Mouse (Mus musculus) kidney, postnatal 0 days (tissue): ENCODE results near the gene Kdm1a. TPM values are rescaled to one million over a fixed set of nuclear protein-coding genes. Genes with fewer than 3 reads are reported as not detected.

ENCODE experiments used
- ATAC-seq: fragments of 200-750 bp; cut with Nextera tagmentation; replicated peaks from 2 replicates; pipeline ENCODE4 v1.8.0; 2017; ENCODE audit warnings: low read depth, moderate number of reproducible peaks, moderate TSS enrichment, moderate library complexity; ENCODE audit not compliant: low FRiP score
- DNase-seq: peaks from one replicate; pipeline ENCODE4 v3.0.0-alpha.2; 2016; ENCODE audit warnings: low spot score
- H3K27ac ChIP-seq: fragments of 300-500 bp; sonication (generic); 2 replicates; pipeline ENCODE4 v1.5.1; 2014; ENCODE audit warnings: mild to moderate bottlenecking
- H3K27me3 ChIP-seq: fragments of 300-500 bp; sonication (generic); 2 replicates; pipeline ENCODE4 v1.6.1; 2014; ENCODE audit warnings: low read length, mixed read lengths; ENCODE audit not compliant: insufficient read depth
- H3K36me3 ChIP-seq: fragments of 300-500 bp; sonication (generic); 2 replicates; pipeline ENCODE4 v1.6.1; 2014; ENCODE audit warnings: low read length, mixed read lengths; ENCODE audit not compliant: insufficient read depth
- H3K4me1 ChIP-seq: fragments of 300-500 bp; sonication (generic); replicated peaks from 2 replicates; pipeline ENCODE4 v1.6.1; 2014; ENCODE audit warnings: antibody characterized with exemption, low read length, mixed read lengths; ENCODE audit not compliant: insufficient read depth
- H3K4me2 ChIP-seq: fragments of 300-500 bp; sonication (generic); 2 replicates; pipeline ENCODE4 v1.6.1; 2014; ENCODE audit warnings: mild to moderate bottlenecking, low read length, moderate library complexity, mixed read lengths
- H3K4me3 ChIP-seq: fragments of 300-500 bp; sonication (generic); replicated peaks from 2 replicates; pipeline ENCODE4 v1.5.1; 2014; ENCODE audit warnings: low read depth, low read length
- H3K9ac ChIP-seq: fragments of 300-500 bp; sonication (generic); 2 replicates; pipeline ENCODE4 v1.6.1; 2014; ENCODE audit warnings: low read depth, low read length
- H3K9me3 ChIP-seq: fragments of 300-500 bp; sonication (generic); replicated peaks from 2 replicates; pipeline ENCODE4 v1.6.1; 2016; ENCODE audit warnings: low read length, inconsistent platforms, mixed read lengths
- CTCF ChIP-seq: IDR thresholded peaks from 2 replicates; pipeline ENCODE4 v1.5.1; 2016; ENCODE audit warnings: antibody characterized with exemption, low read depth, mild to moderate bottlenecking, moderate library complexity
- WGBS: fragments of 180-500 bp; shearing (Covaris S2); extraction: QIAGEN DNeasy Blood & Tissue Kit; methylation state at CpG from one replicate; pipeline ENCODE4 v1.1.7; 2014; 5-methylcytosine and 5-hydroxymethylcytosine counted together
- polyA plus RNA-seq: library from polyadenylated mRNA; unstranded; fragments of >200 nt; fragmentation: Nextera tagmentation; extraction: Ambion mirVana; gene quantifications from 2 replicates; pipeline ENCODE4 v1.2.1, GENCODE M21; 2015

Kdm1a gene
- polyA plus RNA-seq, 1 experiment from 2014 or later: 28.8 TPM

GRCm38 (mm10) chr4:136569998-136570397 is 32.5 kb downstream of the Kdm1a start:
- Histone ChIP-seq H3K27ac (no peak overlapping the region), H3K4me3 (no peak overlapping the region), H3K27me3 (no peaks in the 10 kb centered on the region), H3K4me1 (no peaks in the 10 kb centered on the region), H3K36me3 (peaks cover 35% of the 10 kb centered on the region), H3K9ac (no peak overlapping the region), H3K4me2 (no peak overlapping the region), H3K9me3 (no peaks in the 10 kb centered on the region)
- no peak for TF ChIP-seq CTCF
- no peak for DNase-seq
- no peak for ATAC-seq

- no peak overlapping the region for H3K4me2 ChIP-seq
- peak; percentile 28 for DNase-seq
- no peaks in the 10 kb centered on the region for H3K4me1 ChIP-seq
- H3K9ac ChIP-seq: no peak overlapping the region
- no peak for ATAC-seq
- peaks cover 34% of the 10 kb centered on the region for H3K36me3 ChIP-seq
- 73% methylated on average over 3 of the region's 3 CpGs for WGBS
- no peaks in the 10 kb centered on the region for H3K9me3 ChIP-seq
- no peak overlapping the region for H3K27ac ChIP-seq
- H3K27me3 ChIP-seq: no peaks in the 10 kb centered on the region
- TF ChIP-seq CTCF: peak; percentile 51; the same call in 1 of the 2 replicates
- H3K4me3 ChIP-seq: no peak overlapping the region
Observed at GRCm38 (mm10) chr4:136568629-136569028, 33.9 kb downstream of the Kdm1a start.

DNA sequence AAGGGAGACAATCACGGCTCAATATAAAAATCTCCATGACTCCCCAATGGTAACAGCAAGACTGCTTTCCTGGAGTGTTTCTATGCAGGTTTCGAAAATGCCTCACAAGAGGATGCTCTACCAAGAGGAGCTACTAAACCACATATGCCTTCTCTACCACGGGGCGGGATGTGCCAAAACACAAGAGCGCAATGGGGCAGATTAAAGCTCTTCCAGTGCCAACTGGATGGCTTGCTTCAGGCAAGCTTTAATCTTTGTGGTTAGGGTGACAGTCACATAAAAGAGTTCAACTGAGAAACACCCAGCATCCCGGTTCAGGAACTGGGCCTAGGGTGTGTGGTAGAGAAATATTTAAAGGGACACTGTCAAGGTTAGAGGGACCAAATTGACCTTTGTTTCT is 39.8 kb downstream of the Kdm1a start:
- TF ChIP-seq CTCF: no peak
- H3K9me3 ChIP-seq: no peaks in the 10 kb centered on the region
- WGBS: 81% methylated on average over 6 of the region's 6 CpGs
- H3K27me3 ChIP-seq: no peaks in the 10 kb centered on the region
- peaks cover 33% of the 10 kb centered on the region for H3K36me3 ChIP-seq
- ATAC-seq: no peak
- DNase-seq: no peak
- H3K4me1 ChIP-seq: no peaks in the 10 kb centered on the region
- H3K4me2 ChIP-seq: no peak overlapping the region
- no peak overlapping the region for H3K4me3 ChIP-seq
- no peak overlapping the region for H3K27ac ChIP-seq
- no peak overlapping the region for H3K9ac ChIP-seq

DNA sequence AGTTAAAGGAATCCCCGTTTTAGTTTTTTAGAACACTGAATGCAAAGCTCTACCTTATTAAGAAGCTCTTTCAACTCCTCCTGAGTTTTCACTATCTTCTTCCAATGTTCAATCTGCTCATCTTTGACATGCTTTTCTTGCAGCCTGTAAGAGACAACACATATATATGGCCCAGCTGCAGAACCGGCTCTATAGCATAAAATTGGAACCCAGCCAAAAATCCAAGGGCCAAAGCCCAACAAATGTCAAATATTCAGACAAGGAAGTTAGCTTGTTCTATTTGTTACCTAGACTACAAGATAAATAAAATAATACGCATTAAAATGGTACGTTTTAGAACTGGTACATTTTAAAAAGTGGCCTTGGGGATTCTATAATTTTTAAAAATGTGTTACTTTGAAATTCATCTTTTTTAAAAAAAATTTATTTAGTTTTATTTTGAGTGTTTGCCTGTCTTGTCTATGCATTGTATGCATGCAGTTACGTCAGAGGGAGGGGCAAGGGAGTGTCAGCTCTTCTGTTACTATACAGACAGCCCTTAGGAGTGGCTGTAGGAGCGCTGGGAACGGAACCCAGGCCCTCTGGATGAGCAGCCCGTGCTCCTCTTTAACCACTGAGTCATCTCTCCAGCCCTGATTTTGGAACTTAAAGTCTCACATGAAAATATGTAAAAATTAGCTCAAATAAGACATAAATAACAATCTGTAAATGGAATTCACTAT is 42.1 kb downstream of the Kdm1a start:
- DNase-seq: no peak
- no peaks in the 10 kb centered on the region for H3K4me1 ChIP-seq
- no peak overlapping the region for H3K9ac ChIP-seq
- no peaks in the 10 kb centered on the region for H3K27me3 ChIP-seq
- H3K4me3 ChIP-seq: no peak overlapping the region
- no peaks in the 10 kb centered on the region for H3K9me3 ChIP-seq
- H3K36me3 ChIP-seq: peaks cover 41% of the 10 kb centered on the region
- no peak for ATAC-seq
- no peak overlapping the region for H3K4me2 ChIP-seq
- TF ChIP-seq CTCF: no peak
- 81% methylated on average over 8 of the region's 8 CpGs for WGBS
- no peak overlapping the region for H3K27ac ChIP-seq

GRCm38 (mm10) chr4:136559690-136560089 is 42.8 kb downstream of the Kdm1a start:
- DNase-seq (no peak), ATAC-seq (no peak)
- TF ChIP-seq CTCF: no peak
- no peaks in the 10 kb centered on the region for H3K4me1 ChIP-seq
- peaks cover 42% of the 10 kb centered on the region for H3K36me3 ChIP-seq
- no peaks in the 10 kb centered on the region for H3K9me3 ChIP-seq
- no peaks in the 10 kb centered on the region for H3K27me3 ChIP-seq
- no peak overlapping the region for H3K9ac ChIP-seq
- no peak overlapping the region for H3K4me2 ChIP-seq
- no peak overlapping the region for H3K4me3 ChIP-seq
- WGBS: 91% methylated on average over 2 of the region's 2 CpGs
- H3K27ac ChIP-seq: no peak overlapping the region

GRCm38 (mm10) chr4:136557638-136558037 is 44.9 kb downstream of the Kdm1a start:
- Histone ChIP-seq H3K4me3 (no peak overlapping the region), H3K9ac (no peak overlapping the region), H3K27me3 (no peaks in the 10 kb centered on the region), H3K4me1 (no peaks in the 10 kb centered on the region), H3K4me2 (no peak overlapping the region), H3K36me3 (peaks cover 55% of the 10 kb centered on the region), H3K9me3 (no peaks in the 10 kb centered on the region), H3K27ac (no peak overlapping the region)
- DNase-seq (no peak), ATAC-seq (no peak)
- WGBS: 90% methylated on average over 2 of the region's 2 CpGs
- TF ChIP-seq CTCF: no peak

GRCm38 (mm10) chr4:136553108-136553507 is 49.4 kb downstream of the Kdm1a start:
- H3K27ac ChIP-seq: no peak overlapping the region
- H3K4me2 ChIP-seq: no peak overlapping the region
- no peaks in the 10 kb centered on the region for H3K4me1 ChIP-seq
- no peaks in the 10 kb centered on the region for H3K9me3 ChIP-seq
- peaks cover 86% of the 10 kb centered on the region for H3K36me3 ChIP-seq
- no peak for TF ChIP-seq CTCF
- 73% methylated on average over 1 of the region's 1 CpGs for WGBS
- no peak overlapping the region for H3K4me3 ChIP-seq
- H3K27me3 ChIP-seq: no peaks in the 10 kb centered on the region
- DNase-seq (no peak), ATAC-seq (no peak)
- no peak overlapping the region for H3K9ac ChIP-seq
